Mouse (Mus musculus) embryonic facial prominence, embryonic 14.5 days (tissue): ENCODE data around the gene Copz1. TPM values are rescaled to one million over a fixed set of nuclear protein-coding genes. Genes with fewer than 3 reads are reported as not detected.

Experiments used
- ATAC-seq: fragments of 200-750 bp; cut with Nextera tagmentation; 2 replicates; pipeline ENCODE4 v1.8.0; 2017; ENCODE audit warnings: low read depth, moderate number of reproducible peaks, moderate TSS enrichment
- DNase-seq: peaks from one replicate; pipeline ENCODE4 v3.0.0-alpha.2; 2015; ENCODE audit warnings: low spot score
- H3K27ac ChIP-seq: fragments of 300-500 bp; sonication (generic); replicated peaks from 2 replicates; pipeline ENCODE4 v1.5.1; 2014; ENCODE audit warnings: low read depth, mild to moderate bottlenecking, low read length, moderate library complexity
- H3K27me3 ChIP-seq: fragments of 300-500 bp; sonication (generic); replicated peaks from 2 replicates; pipeline ENCODE4 v1.6.1; 2014; ENCODE audit warnings: low read length; ENCODE audit not compliant: control insufficient read depth, insufficient read depth
- H3K36me3 ChIP-seq: fragments of 300-500 bp; sonication (generic); 2 replicates; pipeline ENCODE4 v1.6.1; 2014; ENCODE audit warnings: low read length, mixed read lengths; ENCODE audit not compliant: control insufficient read depth, insufficient read depth
- H3K4me1 ChIP-seq: fragments of 300-500 bp; sonication (generic); 2 replicates; pipeline ENCODE4 v1.6.1; 2014; ENCODE audit warnings: antibody characterized with exemption, low read length; ENCODE audit not compliant: control insufficient read depth, insufficient read depth
- H3K4me2 ChIP-seq: fragments of 300-500 bp; sonication (generic); 2 replicates; pipeline ENCODE4 v1.6.1; 2014; ENCODE audit warnings: low read depth, mild to moderate bottlenecking, low read length, moderate library complexity, mixed read lengths
- H3K4me3 ChIP-seq: fragments of 300-500 bp; sonication (generic); 2 replicates; pipeline ENCODE4 v1.5.1; 2014; ENCODE audit warnings: low read depth, mild to moderate bottlenecking, low read length
- H3K9ac ChIP-seq: fragments of 300-500 bp; sonication (generic); 2 replicates; pipeline ENCODE4 v1.6.1; 2014; ENCODE audit warnings: low read depth, mild to moderate bottlenecking, low read length, moderate library complexity, mixed read lengths
- H3K9me3 ChIP-seq: fragments of 300-500 bp; sonication (generic); 2 replicates; pipeline ENCODE4 v1.6.1; 2016; ENCODE audit warnings: low read length; ENCODE audit not compliant: control insufficient read depth
- WGBS: fragments of 180-500 bp; shearing (Covaris S2); extraction: QIAGEN DNeasy Blood & Tissue Kit; methylation state at CpG from one replicate; pipeline ENCODE4 v1.1.7; 2014; 5-methylcytosine and 5-hydroxymethylcytosine counted together
- microRNA counts: library from miRNA; unstranded; fragments of <30 nt; microRNA quantifications from one replicate; lab custom pipeline; 2017
- microRNA-seq: library from miRNA; unstranded; fragments of <30 nt; microRNA quantifications from one replicate; pipeline ENCODE4, GENCODE M21; 2016; ENCODE audit warnings: borderline number of aligned reads
- polyA plus RNA-seq: library from polyadenylated mRNA; unstranded; fragments of >200 nt; fragmentation: Nextera tagmentation; extraction: Ambion mirVana; gene quantifications from 2 replicates; pipeline ENCODE4 v1.2.1, GENCODE M21; 2014

The Copz1 gene
- polyA plus RNA-seq, 1 experiment from 2014 or later: 274 TPM

DNA sequence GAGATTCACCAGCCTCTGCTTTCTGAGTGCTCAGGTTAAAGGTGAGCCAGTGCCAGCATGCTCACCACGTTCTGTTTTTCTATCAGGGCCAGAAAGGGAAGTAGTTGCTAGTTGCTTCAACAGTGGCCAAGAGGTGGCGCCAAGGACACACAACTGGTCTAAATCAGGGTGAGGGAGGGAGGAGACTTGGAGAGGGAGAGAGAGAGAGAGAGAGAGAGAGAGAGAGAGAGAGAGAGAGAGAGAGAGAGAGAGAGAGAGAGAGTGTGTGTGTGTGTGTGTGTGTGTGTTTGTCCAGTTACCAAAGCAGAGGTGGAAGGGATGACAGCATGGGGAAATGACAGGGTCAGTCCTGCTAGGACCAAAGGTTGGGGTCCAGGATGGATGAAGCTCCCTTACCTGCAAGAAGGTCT lies 74.8 kb downstream of the Copz1 start:
- Histone ChIP-seq H3K9ac (no peak overlapping the region), H3K4me1 (no peaks in the 10 kb centered on the region), H3K4me3 (no peak overlapping the region), H3K9me3 (no peaks in the 10 kb centered on the region), H3K36me3 (peaks cover 85% of the 10 kb centered on the region), H3K27me3 (no peaks in the 10 kb centered on the region), H3K27ac (no peak overlapping the region), H3K4me2 (no peak overlapping the region)
- ATAC-seq: no peak
- DNase-seq: peak; percentile 84
- WGBS: 5% methylated on average over 2 of the region's 2 CpGs

MicroRNAs within 50 kb of the gene (microRNA counts, 519-probe panel; counts per million panel counts)
- microRNA mmu-miR-148b (lab: Ali Mortazavi, UCI): 3,031 counts per million, percentile 71 among the panel's probes with 10 or more counts

Small RNA genes within 50 kb of the gene (microRNA-seq; reads per million reads assigned to microRNA genes)
- gene Mir148b: 328 reads per million, percentile 65 among the genes with 10 or more reads in this experiment

Other genes starting within 250 kb of the Copz1 start
- gene Smug1, start 105.6 kb upstream of the Copz1 start, polyA plus RNA-seq: 14.9 and 18.4 TPM in 2 replicates
- gene Cbx5, start 32.9 kb upstream of the Copz1 start, polyA plus RNA-seq: 112 and 126 TPM in 2 replicates
- 573 and 661 TPM in 2 replicates for gene Hnrnpa1, start 32.3 kb upstream of the Copz1 start, polyA plus RNA-seq
- 2.1 and 2.5 TPM in 2 replicates for gene Nfe2, start 14.3 kb upstream of the Copz1 start, polyA plus RNA-seq
- gene Gpr84, start 37.9 kb downstream of the Copz1 start, polyA plus RNA-seq: 0.13 and 0.47 TPM in 2 replicates
- gene Zfp385a, start 67.4 kb downstream of the Copz1 start, polyA plus RNA-seq: 18.4 and 19.0 TPM in 2 replicates
- gene Itga5, start 94.0 kb downstream of the Copz1 start, polyA plus RNA-seq: 63.4 TPM in 2 replicates
- gene Gtsf1, start 157.8 kb downstream of the Copz1 start, polyA plus RNA-seq: not detected in 2 replicates
- not detected in 2 replicates for gene Gtsf2, start 175.8 kb downstream of the Copz1 start, polyA plus RNA-seq
- 4.6 and 5.0 TPM in 2 replicates for gene Nckap1l, start 181.1 kb downstream of the Copz1 start, polyA plus RNA-seq
- 6.1 and 7.2 TPM in 2 replicates for gene Pde1b, start 230.3 kb downstream of the Copz1 start, polyA plus RNA-seq